Mouse (Mus musculus) stomach, embryonic 15.5 days (tissue): ENCODE measurements around the gene Msi2. TPM values are rescaled to one million over a fixed set of nuclear protein-coding genes. Genes with fewer than 3 reads are reported as not detected.

ENCODE experiments used
- ATAC-seq: fragments of 200-750 bp; cut with Nextera tagmentation; 2 replicates; pipeline ENCODE4 v1.8.0; 2017; ENCODE audit warnings: low read depth, moderate number of reproducible peaks, moderate TSS enrichment; ENCODE audit not compliant: insufficient read depth, low FRiP score
- H3K27ac ChIP-seq: fragments of 300-500 bp; sonication (generic); 2 replicates; pipeline ENCODE4 v1.5.1; 2015; ENCODE audit warnings: mild to moderate bottlenecking, inconsistent platforms
- H3K27me3 ChIP-seq: fragments of 300-500 bp; sonication (generic); replicated peaks from 2 replicates; pipeline ENCODE4 v1.6.1; 2015; ENCODE audit warnings: inconsistent platforms
- H3K36me3 ChIP-seq: fragments of 300-500 bp; sonication (generic); 2 replicates; pipeline ENCODE4 v1.6.1; 2015; ENCODE audit warnings: inconsistent platforms
- H3K4me1 ChIP-seq: fragments of 300-500 bp; sonication (generic); 2 replicates; pipeline ENCODE4 v1.6.1; 2015; ENCODE audit warnings: inconsistent platforms
- H3K4me2 ChIP-seq: fragments of 300-500 bp; sonication (generic); 2 replicates; pipeline ENCODE4 v1.6.1; 2015; ENCODE audit warnings: mild to moderate bottlenecking, inconsistent platforms
- H3K4me3 ChIP-seq: fragments of 300-500 bp; sonication (generic); replicated peaks from 2 replicates; pipeline ENCODE4 v1.5.1; 2015; ENCODE audit warnings: inconsistent platforms
- H3K9ac ChIP-seq: fragments of 300-500 bp; sonication (generic); 2 replicates; pipeline ENCODE4 v1.6.1; 2015; ENCODE audit warnings: inconsistent platforms
- H3K9me3 ChIP-seq: fragments of 300-500 bp; sonication (generic); 2 replicates; pipeline ENCODE4 v1.6.1; 2016; ENCODE audit warnings: inconsistent platforms
- WGBS: fragments of 180-500 bp; shearing (Covaris S2); methylation state at CpG from one replicate; pipeline ENCODE4 v1.1.7; 2015; 5-methylcytosine and 5-hydroxymethylcytosine counted together
- polyA plus RNA-seq: library from polyadenylated mRNA; unstranded; fragments of >200 nt; fragmentation: Nextera tagmentation; extraction: Ambion mirVana; gene quantifications from 2 replicates; pipeline ENCODE4 v1.2.1, GENCODE M21; 2015

The Msi2 gene
- polyA plus RNA-seq, 1 experiment from 2014 or later = 13.7 TPM

DNA sequence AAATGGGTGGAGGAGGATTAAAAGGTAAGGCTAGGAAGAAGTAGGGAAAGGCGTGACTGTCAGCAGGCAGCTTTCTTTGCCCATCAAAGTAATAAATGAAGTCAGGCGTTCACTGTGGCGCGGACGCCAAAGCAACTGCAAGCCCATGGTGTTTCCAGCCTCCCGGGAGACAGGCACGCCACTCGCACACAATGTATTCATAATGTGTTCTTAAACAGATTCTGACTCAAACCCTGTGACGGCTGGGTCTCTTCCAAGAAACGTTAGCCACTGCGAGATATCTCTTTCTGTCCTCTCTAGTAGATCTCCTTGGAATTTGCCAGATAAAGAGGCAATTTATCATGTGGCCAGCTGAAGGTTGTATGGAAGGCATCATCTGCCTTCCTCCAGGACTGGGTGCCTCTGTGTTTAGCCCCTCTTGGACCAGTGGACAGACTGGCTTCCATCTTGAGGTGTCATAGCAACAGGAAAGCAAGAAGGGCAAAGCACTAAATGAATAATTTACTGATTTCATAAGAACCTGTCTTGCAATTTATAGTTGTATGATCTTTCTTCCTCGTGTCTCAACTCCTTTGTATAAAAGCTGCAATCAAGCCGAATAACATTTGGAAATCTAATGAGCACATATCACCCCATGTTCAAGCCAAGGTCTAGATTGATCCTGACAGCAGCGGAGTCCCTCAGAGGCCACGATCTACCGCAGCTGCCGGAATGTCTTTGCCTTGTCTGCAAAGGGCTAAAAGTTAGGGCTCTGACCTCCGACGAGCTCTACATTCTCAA lies 197.2 kb downstream of the Msi2 start:
- Histone ChIP-seq H3K27ac (no peak overlapping the region), H3K36me3 (no peaks in the 10 kb centered on the region), H3K4me3 (no peak overlapping the region), H3K27me3 (no peaks in the 10 kb centered on the region), H3K9ac (no peak overlapping the region), H3K4me1 (peaks cover 31% of the 10 kb centered on the region), H3K4me2 (no peak overlapping the region), H3K9me3 (no peaks in the 10 kb centered on the region)
- ATAC-seq = no peak
- WGBS = 69% methylated on average over 19 of the region's 19 CpGs

DNA sequence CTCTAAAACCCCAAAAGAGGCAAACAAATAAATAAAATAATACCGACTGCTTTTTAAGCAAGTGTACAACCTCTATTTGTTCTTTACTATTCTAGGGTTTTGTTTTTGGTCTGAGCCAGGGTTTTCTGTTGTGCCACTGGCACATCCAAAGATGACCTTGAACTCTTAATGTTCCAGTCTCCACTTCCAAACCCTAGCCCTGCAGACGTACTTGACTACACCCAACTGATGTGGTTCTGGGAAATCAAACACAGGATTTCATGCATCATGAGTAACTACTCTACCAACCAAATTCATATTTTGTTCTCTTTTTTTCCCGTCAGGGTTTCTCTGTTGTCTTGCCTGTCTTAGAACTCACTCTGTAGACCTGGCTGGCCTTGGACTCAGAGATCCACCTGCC lies 200.0 kb downstream of the Msi2 start:
- H3K36me3 ChIP-seq = no peaks in the 10 kb centered on the region
- no peaks in the 10 kb centered on the region for H3K27me3 ChIP-seq
- H3K27ac ChIP-seq = no peak overlapping the region
- peaks cover 14% of the 10 kb centered on the region for H3K4me1 ChIP-seq
- no peak overlapping the region for H3K9ac ChIP-seq
- 94% methylated on average over 3 of the region's 3 CpGs for WGBS
- no peak overlapping the region for H3K4me2 ChIP-seq
- ATAC-seq = no peak
- no peaks in the 10 kb centered on the region for H3K9me3 ChIP-seq
- H3K4me3 ChIP-seq = no peak overlapping the region

DNA sequence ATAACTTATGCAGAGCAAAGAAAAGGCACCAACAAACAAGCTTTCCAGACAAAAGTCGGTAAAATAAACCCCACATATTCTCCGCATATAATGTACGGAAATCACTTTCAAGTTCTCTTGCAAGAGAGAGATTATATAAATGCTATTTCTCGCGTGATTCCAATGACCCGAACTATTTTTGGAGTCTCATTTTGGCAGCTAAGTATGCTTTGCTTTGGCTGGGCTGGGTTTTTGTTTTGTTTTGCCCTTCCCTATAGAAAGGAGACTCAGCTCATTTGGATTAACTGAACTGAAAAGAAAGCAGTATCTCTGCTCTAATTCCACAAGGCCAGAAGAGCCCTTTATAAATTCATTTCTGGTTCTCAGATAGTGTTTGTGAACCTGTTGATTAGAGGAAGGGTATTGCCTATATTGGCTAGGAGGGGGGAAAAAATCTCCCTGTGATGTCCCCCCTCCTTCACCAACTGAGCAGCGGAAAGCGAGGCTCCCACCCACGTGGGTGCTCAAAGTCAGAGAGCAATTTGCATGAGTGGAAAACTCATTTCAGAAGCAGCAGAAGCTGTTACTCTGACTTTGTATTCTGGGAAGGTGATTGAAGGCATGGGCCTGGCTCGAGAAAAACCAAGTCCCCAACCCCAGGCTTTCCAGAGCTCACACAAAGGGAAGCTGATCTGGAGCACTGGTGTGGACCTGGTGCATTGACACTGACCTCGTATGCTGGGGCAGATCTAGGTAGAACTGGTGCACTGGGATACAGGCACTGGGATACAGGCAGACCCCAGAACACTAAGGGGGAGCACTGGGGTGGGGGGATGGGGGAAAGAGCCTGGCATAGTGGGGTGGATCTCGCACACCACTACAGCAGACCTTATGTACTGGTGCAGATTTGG lies 201.5 kb downstream of the Msi2 start:
- no peaks in the 10 kb centered on the region for H3K36me3 ChIP-seq
- no peak for ATAC-seq
- H3K4me2 ChIP-seq = no peak overlapping the region
- H3K9ac ChIP-seq = no peak overlapping the region
- 71% methylated on average over 12 of the region's 12 CpGs for WGBS
- no peaks in the 10 kb centered on the region for H3K27me3 ChIP-seq
- H3K27ac ChIP-seq = 0 out of 2 replicates have a peak overlapping the region, but pooled peaks have one; percentile 3
- no peak overlapping the region for H3K4me3 ChIP-seq
- H3K4me1 ChIP-seq = peaks cover 17% of the 10 kb centered on the region; the same call in 1 of the 2 replicates
- H3K9me3 ChIP-seq = no peaks in the 10 kb centered on the region

DNA sequence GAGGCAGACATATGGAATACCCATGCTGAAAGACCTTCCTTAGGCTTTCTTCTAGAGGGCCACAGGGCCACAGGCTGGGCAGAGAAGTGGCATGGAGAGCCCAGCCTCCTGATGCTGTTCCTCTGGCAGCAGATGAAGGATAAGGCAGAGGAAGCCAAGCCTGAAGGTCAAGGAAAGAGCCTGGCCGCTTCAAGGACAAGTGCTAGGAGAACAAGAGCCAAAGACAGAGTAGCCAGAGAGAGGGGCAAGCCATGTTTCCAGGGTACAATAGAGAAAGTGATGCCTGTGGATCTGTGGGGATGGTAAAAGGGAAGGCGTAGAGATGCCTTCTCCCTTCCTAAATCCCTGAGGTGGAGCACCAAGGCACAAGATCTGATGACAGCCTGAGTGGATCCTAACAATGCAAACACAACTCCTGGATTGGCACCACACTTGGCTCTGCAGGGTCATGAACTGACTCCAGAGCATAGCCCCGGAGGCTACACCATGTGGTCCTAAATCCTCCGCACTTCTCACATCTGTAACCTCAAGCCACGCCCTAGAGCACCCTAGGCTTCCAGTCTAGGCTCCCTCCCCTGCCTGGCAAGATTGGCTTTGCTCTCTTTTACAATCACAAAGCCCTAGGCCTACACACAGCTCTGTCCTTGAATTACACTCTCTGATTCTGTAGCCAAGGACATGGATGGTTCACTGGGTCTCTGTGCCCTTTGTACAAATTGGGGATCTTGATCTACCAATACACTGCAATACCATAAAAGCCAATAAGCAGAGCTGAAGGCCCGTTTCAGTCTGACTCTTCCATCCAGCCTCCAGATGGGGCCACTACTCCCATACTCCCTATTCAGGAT lies 202.4 kb downstream of the Msi2 start:
- Histone ChIP-seq H3K27ac (no peak overlapping the region), H3K9me3 (no peaks in the 10 kb centered on the region), H3K4me1 (peaks cover 17% of the 10 kb centered on the region; the same call in 1 of the 2 replicates), H3K27me3 (no peaks in the 10 kb centered on the region), H3K4me2 (no peak overlapping the region), H3K4me3 (no peak overlapping the region), H3K9ac (no peak overlapping the region), H3K36me3 (no peaks in the 10 kb centered on the region)
- 73% methylated on average over 6 of the region's 6 CpGs for whole genome bisulfite sequencing
- no peak for ATAC-seq

DNA sequence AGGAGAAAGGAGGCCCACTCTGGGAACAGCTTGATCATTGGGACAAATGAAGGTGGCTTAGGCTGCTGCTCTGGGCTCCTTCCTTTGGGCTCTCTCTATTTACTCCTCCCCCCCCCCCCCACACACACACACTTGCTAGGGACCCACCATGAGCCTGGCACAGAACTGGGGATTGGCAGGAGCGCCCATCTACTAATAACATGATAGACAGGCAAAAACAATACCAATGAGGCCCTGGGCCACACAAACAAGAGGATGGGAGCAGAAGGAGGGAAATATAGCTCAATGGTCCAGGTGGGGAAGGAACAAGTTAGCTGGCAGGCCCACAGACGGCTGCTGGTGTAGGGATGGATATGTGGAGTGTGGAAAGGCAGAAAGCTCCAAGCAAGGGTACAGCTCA lies 203.0 kb downstream of the Msi2 start:
- WGBS = 79% methylated on average over 2 of the region's 2 CpGs
- no peaks in the 10 kb centered on the region for H3K36me3 ChIP-seq
- no peak overlapping the region for H3K4me2 ChIP-seq
- no peak overlapping the region for H3K9ac ChIP-seq
- no peak overlapping the region for H3K4me3 ChIP-seq
- H3K27me3 ChIP-seq = no peaks in the 10 kb centered on the region
- no peak for ATAC-seq
- H3K4me1 ChIP-seq = peaks cover 17% of the 10 kb centered on the region; the same call in 1 of the 2 replicates
- H3K27ac ChIP-seq = no peak overlapping the region
- no peaks in the 10 kb centered on the region for H3K9me3 ChIP-seq

DNA sequence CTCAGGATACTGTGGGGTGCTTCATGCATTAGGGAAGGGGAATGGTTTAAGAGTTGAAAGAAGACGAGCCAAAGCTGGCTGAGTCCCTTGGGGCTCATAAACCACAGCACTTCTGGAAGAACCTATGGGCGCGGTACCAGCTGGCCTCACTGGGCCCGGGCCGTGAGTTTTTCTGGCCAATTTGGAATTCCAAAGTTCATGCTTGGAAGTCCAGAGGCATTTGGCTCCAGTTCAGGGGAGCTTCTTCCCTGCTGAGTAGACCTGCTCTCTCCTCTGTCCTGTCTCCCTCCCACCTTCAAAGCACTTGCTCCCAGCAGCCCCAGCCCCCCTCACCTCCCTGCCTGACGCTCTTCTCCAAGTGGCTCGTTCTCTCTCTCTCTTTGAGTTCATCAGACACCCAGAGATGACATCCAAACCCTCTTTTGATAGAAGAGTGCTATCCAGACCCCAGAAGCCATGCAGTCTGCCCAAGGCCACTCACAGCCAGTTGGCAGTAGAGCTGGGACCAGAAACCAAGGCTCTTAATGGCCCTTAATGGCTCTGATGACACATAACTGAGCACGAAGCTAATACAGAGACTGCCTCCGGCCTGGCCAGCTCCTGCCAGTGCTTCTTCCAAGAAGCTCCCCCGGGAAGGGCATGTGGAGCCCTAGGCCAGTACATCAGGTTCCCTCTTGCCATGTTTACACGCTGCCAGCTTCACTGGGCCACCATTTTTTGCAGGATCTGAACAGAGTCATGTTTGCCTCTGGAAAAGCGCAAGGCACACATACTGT lies 204.0 kb downstream of the Msi2 start:
- Histone ChIP-seq H3K4me2 (no peak overlapping the region), H3K9ac (no peak overlapping the region), H3K9me3 (no peaks in the 10 kb centered on the region), H3K27me3 (no peaks in the 10 kb centered on the region), H3K4me1 (peaks cover 17% of the 10 kb centered on the region; the same call in 1 of the 2 replicates), H3K36me3 (no peaks in the 10 kb centered on the region), H3K27ac (no peak overlapping the region), H3K4me3 (no peak overlapping the region)
- WGBS = 81% methylated on average over 12 of the region's 12 CpGs
- no peak for ATAC-seq

DNA sequence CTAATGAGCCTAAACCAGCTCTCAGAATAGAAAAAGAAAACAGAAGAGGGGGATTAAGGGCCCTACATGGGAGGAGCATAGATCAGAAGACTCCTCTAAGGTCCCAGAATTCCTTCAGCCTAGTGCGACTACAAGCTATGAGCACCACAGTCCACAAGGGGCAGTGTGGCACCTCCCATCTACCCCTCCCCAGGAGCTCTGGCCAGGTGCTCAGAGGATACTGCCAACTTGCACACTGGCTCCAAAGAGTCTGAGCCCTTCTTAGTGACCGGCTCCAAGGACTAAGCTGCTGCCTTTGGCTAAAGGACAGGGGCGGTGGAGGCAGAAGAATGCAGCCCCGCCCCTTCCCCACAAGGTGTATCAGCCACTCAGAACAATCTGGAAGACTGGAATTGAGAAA lies 205.7 kb downstream of the Msi2 start:
- Histone ChIP-seq H3K9ac (no peak overlapping the region), H3K9me3 (no peaks in the 10 kb centered on the region), H3K27me3 (no peaks in the 10 kb centered on the region), H3K4me1 (peaks cover 17% of the 10 kb centered on the region; the same call in 1 of the 2 replicates), H3K4me3 (no peak overlapping the region), H3K27ac (no peak overlapping the region), H3K36me3 (no peaks in the 10 kb centered on the region), H3K4me2 (no peak overlapping the region)
- 44% methylated on average over 4 of the region's 4 CpGs for WGBS
- peak; percentile 35; the same call in 1 of the 2 replicates for ATAC-seq

DNA sequence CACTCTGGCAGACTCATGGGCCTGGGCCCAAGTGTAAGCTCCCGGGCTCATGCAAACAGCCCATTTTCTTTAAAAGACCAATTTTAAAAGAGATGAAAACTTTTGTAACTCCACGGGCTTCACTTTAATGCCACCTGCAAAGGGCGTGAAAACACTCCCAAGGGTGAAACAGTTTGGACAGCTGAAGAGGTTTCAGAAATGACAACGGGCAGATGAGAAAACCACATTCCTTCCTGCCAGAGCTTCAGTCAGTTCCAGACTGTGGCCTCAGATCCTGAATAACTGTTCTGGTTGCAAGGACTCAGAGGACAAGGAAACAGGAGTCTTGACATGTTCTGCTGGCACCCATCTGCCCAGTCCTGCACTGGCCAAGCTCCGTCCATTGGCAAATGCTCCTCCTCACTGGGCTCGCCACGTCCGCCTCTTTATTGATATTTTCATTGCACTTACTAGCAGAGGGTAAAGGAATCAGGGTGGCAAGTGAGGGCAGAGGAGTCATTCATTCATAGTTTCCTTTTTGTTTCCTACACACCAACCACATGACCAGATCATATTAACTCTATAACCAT lies 207.9 kb downstream of the Msi2 start:
- Histone ChIP-seq H3K4me1 (peaks cover 10% of the 10 kb centered on the region; the same call in 1 of the 2 replicates), H3K9me3 (no peaks in the 10 kb centered on the region), H3K36me3 (no peaks in the 10 kb centered on the region), H3K9ac (no peak overlapping the region), H3K4me3 (no peak overlapping the region), H3K4me2 (no peak overlapping the region), H3K27me3 (no peaks in the 10 kb centered on the region), H3K27ac (no peak overlapping the region)
- WGBS = 85% methylated on average over 8 of the region's 8 CpGs
- no peak for ATAC-seq

DNA sequence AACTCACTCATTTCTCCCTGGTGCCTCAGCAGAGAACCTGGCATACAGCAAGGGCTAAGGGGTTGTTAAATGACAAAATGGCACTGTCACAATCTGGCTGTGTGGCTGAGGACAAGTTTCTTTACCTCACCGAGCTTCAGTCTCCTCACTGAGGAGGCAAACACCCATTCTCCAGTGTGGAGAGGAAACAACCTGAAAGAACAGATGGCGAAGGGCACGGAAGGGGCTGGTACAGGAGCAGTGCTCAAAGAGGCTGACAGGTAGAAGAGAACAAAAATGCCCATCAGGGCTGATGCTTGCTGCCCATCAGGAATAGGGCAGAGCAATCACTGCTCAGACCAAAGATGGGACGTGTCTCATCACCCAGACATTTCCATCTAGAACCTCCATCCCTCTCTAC lies 208.8 kb downstream of the Msi2 start:
- Histone ChIP-seq H3K27me3 (no peaks in the 10 kb centered on the region), H3K4me3 (no peak overlapping the region), H3K36me3 (no peaks in the 10 kb centered on the region), H3K9me3 (no peaks in the 10 kb centered on the region), H3K27ac (no peak overlapping the region), H3K4me1 (peaks cover 7% of the 10 kb centered on the region; the same call in 1 of the 2 replicates), H3K9ac (no peak overlapping the region), H3K4me2 (no peak overlapping the region)
- ATAC-seq = no peak
- 93% methylated on average over 4 of the region's 4 CpGs for WGBS

DNA sequence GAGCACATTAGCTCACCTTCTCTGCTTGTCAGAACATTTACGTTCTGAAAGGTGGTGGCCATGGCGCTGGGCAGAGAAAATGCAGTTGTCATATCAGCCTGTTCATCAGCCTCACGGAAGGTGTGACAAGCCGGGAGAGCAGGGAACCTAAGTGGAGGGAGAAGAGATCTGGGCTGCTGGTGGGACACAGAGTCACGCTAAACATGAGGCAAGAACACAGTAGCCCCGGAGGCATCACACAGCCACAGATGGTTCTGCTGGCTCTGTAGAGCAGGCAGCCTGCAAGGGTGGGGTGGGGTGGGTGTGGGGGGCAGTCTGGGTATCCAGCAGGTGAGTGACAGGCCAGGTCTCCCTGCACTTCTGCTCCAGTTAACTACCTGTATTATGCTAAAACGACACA lies 210.2 kb downstream of the Msi2 start:
- no peak overlapping the region for H3K4me2 ChIP-seq
- no peak for ATAC-seq
- no peaks in the 10 kb centered on the region for H3K27me3 ChIP-seq
- no peak overlapping the region for H3K27ac ChIP-seq
- no peak overlapping the region for H3K4me3 ChIP-seq
- no peak overlapping the region for H3K9ac ChIP-seq
- H3K4me1 ChIP-seq = peaks cover 5% of the 10 kb centered on the region; the same call in 1 of the 2 replicates
- no peaks in the 10 kb centered on the region for H3K36me3 ChIP-seq
- no peaks in the 10 kb centered on the region for H3K9me3 ChIP-seq
- WGBS = 77% methylated on average over 7 of the region's 7 CpGs
